Mouse (Mus musculus): ENCODE measurements around the gene 1700080E11Rik.

DNA sequence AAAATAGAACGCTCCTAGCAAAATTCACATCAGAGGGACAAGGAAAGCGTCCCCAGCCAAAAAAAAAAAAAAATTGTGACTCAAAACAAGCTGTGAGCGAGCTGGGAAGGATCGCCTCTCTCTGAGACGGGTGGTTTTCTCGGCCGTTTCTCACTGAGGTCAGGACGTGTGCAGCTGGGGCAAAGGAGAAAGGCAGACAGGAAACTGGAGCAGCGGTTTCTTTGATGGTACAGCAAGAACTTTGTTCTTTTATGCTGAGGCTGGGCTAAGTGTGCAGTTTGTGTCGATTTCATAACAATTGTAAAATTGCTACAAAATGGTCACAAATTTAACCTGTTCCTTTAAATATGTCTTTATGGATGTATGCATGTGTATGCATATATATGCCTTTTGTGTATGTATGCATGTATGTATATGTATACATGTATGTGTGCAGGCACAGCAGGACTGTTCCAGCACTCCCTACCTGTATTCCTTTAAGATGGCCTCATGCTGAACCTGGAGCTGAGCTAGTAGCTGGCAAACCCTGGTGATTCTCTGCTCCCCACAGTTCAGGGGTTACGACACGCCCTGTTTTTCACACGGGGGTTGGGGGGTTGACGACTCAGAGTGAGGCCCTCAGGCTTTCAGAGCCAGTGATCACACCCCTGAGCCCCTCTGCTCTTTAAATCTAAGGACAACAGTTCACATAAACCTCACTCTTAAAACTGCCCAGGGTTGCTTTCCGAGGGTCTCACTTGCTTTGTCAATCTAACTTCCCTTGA is 43.9 kb downstream of the 1700080E11Rik start:
- no peak for TF ChIP-seq POLR2A (IDR thresholded peaks at IDR 0.05; ENCODE audit: borderline replicate concordance, extremely low read depth, low read depth, low read length)
- TF ChIP-seq CTCF (IDR thresholded peaks at IDR 0.05; ENCODE audit: insufficient read depth, low read length): no peak

Measured in lung, adult 2 months (tissue).